Mouse (Mus musculus): ENCODE measurements at regions not wholly inside any gene's neighbourhood (a gene's known extent, or its start where the extent isn't known, plus 50 kb on each side); places are given as distances from the start of the nearest gene placed in this dataset.

- DNase-seq (ENCODE audit: low read depth in 2 of 2, low spot score in 2 of 2): no peak
These were observed 57.4 kb upstream of the Pitx1 start for GRCm38 (mm10) chr13:55893154-55894018.

DNA sequence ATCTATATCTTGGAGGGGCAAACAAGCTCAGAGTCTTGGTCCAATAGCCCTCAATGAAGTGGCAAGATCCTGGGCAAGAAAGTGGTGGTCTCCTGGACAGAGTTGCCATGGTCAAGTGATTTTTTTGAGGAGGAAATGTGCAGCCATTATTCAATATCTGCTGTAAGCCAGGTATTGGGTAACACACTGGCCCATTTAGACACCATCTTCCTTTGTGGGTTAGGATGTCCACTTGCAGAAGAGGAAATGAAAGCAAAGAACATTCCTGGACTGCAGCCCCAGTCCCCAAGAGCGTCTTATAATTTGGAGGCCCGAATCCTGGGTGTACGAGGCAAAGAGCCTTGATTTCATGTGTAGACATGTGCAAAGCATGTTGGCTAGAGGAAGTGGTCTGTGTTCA is 56.3 kb upstream of the Pitx1 start:
- DNase-seq (ENCODE audit: low read depth in 2 of 2, low spot score in 2 of 2): no peak

GRCm38 (mm10) chr13:55887099-55887736 is 51.2 kb upstream of the Pitx1 start:
- DNase-seq (ENCODE audit: low read depth in 2 of 2, low spot score in 2 of 2): no peak

All from CD8-positive naive resting alpha-beta T cell, adult 2 months (primary cell).